Mouse (Mus musculus) embryo, embryonic 10 days (tissue): Measurements from ENCODE around the gene Adcy9.
"Not testable (repeated sequence)": the region's sequence is repeated elsewhere in the genome, so short reads cannot be mapped to it uniquely, and the experiment has no call there.

Experiments used
- DNase-seq: peaks from one replicate; pipeline ENCODE4 v3.0.0-alpha.2; 2015; ENCODE audit warnings: low spot score

Gene Adcy9

DNA sequence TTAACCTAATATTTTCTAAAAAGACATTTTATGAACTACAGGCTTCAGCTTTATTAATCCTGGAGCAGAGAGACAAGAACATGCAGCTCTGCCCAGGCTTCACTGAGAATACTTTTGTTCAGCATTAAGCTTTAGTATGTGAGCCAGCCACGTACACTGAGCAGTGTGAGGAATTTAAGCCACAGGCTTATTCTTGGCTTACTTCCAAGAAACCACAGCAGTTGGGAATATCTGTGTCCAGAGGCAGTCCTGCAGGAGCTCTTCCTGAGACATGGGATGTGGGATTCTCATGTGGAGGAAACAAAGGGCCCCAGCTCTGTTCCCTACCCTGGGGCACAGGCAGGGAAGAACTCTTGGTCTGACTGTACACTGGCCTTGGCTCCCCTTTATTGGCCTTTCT lies 149.4 kb downstream of the Adcy9 start:
- DNase-seq: no peak

DNA sequence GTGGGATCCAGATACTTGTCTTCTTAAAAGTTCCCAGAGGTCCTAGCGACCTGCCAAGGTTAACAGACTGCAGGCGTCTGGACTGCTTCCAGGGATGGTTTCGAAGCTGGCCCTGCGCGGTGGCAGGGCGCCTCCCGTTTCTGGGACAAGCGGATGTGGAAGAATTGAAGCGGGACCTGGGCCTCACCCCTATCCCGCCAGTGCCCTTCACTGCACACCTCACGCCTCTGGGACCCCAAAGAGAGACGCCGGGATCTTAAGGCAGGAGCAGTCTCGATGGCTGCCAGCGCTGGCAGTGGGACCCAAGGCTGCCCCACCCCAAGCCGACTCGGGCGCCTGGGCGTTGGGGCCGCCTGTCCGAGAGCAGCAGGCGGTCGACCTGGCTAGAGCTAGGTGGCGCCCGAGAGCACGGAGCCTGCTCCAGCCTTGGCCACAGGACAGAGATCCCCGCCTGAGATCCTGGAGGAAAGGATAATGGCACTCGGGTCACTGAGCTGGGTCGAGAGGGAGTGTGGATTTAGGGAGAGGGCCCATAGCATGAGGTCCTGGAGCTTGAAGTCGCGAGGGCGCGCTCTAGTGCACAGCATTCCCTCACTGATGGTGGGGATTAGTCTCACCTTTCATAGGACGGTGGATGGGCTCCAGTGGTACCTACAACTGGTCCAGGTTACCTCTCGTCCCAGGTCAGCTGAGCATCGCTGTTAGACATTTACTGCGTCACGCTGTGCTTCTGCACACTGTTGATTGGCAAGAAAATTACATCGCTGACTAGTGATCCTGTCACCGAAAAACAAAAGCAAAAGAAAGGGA lies 152.2 kb downstream of the Adcy9 start:
- peak; percentile 93 for DNase-seq

DNA sequence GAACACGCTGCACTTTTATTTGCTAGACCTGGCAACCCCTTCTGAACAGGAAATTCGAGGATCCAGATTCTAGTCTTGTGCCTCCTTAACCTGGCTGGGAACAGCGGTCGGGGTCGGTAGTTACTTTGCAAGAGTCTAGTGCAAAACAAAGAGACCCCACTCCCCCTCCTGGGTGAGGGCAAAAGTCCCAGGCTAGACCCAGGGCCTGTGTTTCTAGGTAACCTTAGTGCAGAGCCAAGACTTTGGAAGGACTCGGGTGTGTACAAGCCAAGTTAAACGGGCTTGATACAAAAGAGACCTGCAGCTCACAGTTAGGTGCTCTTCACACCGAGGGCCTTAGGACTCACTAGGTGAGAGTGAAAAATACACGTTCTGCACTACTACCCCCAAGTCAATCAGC lies 152.8 kb downstream of the Adcy9 start:
- DNase-seq: no peak

DNA sequence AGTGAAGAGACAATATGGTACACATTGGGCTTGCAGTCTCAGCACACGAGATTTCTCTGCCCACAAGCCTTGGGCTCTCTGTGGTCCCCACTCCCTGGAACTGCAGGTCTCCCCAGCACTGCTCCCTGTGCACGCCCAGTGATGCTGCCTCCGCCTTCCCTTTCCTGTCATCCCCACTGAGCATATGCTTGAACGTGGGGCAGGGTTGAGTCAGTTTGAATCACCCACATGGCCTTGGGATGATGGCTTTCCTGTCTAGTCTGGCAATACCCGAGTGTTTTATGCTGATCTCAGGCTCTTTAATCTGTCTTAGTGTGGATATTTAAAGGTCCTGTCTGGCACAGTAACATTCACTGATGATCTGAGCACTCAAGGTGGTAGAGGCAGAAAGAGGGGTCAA lies 154.9 kb downstream of the Adcy9 start:
- DNase-seq: no peak

DNA sequence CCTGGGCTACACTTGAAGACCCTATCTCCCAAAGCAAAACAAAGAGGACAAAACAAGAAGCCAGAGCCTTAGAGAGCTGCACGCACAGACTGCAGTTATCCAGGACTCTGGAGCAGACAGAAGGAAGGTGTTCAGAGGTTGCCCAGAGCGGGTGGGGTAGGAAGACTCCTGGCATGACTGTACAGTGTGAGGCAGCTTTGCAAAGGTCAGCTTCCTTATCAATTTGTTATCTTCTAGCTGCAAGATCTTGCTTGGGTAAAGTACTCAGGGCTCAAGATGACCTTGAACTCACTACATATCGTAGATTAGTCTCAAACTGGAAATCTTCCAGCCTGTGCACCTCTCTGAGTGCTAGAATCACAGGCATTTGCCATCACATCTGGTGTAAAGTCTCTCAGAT lies 156.8 kb downstream of the Adcy9 start:
- DNase-seq: no peak

DNA sequence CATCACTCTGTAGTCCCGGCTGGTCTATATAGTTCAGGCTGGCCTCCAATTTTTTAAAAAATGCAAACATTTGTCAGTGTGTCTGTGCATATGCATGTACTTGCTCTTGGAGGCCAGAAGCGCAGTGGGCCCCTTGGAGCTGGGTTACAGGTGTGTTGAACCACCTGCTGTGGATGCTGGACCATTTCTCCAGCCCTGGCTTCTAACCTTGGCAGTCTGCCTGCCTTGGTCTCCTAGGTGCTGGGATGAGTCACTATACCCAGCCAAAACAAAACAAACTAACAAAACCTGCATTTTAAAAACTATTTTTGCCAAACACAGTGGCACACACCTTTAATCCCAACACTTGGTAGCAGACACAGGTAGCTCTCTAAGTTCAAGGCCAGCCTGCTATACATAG lies 162.8 kb downstream of the Adcy9 start:
- no peak for DNase-seq

DNA sequence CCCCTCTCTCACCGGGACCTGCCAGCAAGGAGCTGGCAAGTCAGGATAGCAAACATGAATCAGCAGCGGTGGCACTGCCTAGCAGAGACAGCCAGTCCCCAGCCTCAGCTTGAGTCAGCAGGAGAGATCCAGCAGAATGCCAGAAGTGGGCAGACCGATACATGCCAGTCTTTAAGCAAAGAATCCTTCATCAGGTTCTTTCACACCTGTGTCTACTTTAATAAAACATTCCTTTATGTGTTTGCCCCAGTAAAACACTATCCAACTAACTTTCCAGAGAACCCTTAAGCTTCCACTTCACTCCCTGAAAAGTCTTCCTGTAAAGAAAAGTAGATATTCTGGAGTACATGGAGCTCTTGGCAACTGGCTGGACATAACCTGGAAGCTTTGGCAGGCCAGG lies 171.5 kb downstream of the Adcy9 start:
- DNase-seq: no peak

DNA sequence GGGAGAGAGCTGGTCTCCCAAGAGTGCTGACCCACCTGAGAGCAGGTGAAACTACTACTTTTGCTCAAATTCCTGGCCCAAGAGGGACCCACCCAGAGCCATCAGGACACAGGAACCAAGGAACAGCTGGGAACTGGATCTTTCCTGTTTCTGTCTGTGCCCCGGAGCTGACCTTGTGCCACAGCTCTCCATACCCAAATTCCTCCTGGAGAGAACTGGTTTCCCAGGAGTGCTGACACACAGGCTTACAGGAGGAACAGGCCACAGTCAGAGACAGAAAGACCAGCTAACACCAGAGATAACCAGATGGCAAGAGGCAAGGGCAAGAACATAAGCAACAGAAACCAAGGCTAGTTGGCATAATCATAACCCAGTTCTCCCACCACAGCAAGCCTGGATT lies 175.1 kb downstream of the Adcy9 start:
- DNase-seq: not testable (repeated sequence)
